ENCODE assay signal across 8 mouse cellular contexts in the genomic region with DNA sequence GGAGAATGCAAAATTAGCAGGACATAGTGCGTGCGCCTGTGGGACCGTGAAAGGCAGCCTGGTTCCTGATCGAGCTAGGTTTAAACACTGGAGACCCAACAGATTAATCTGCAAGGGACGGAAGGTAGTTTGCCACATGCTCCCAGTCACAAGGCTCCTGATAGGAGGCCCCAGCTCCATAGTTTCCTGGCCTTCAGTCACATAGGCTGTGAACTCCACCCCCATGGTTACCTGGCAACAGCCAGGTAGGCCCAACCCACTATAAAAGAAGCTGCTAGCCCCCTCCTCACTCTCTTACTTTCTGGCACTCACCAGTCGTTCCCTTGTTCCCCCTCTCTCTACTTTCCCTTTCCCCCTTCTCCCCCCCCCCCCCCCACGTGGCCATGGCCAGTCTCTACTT. TPM values are rescaled to one million over a fixed set of nuclear protein-coding genes. Genes with fewer than 3 reads are reported as not detected.
DNase-seq lines count a peak whose midpoint lies in the region; ATAC-seq and TF ChIP-seq lines count a peak whose summit lies in the region.

No protein-coding gene starts in this region.

- TF ChIP-seq CTCF in olfactory bulb, adult 2 months (IDR thresholded peaks at IDR 0.05; ENCODE audit: insufficient read depth, low read depth, low read length) = no peak

- TF ChIP-seq POLR2A in olfactory bulb, adult 2 months (IDR thresholded peaks at IDR 0.05; ENCODE audit: insufficient read depth, low read depth, low read length) = no peak

- peaks cover 9% of the 10 kb centered on the region for H3K4me1 ChIP-seq in heart, embryonic 13.5 days
- peaks cover 12% of the 10 kb centered on the region for H3K4me1 ChIP-seq in limb, embryonic 12.5 days (replicated peaks)
- peaks cover 8% of the 10 kb centered on the region for H3K4me1 ChIP-seq in olfactory bulb, adult 2 months (ENCODE audit: control insufficient read depth, insufficient read depth, low read length)

- peak overlapping the region; percentile 86 for H3K4me2 ChIP-seq in heart, embryonic 13.5 days
- H3K4me2 ChIP-seq in limb, embryonic 12.5 days = peak overlapping the region; percentile 67

- H3K36me3 ChIP-seq in heart, embryonic 13.5 days = no peaks in the 10 kb centered on the region
- no peaks in the 10 kb centered on the region for H3K36me3 ChIP-seq in limb, embryonic 12.5 days

- peak; percentile 28 for DNase-seq in cerebellum, adult 11-12 months
- DNase-seq in cerebellum, adult 11 months = no peak
- peak; percentile 12 for DNase-seq in brain, adult 2 months (ENCODE audit: low read depth, low spot score)
- DNase-seq in right cerebral cortex, adult 18-20 months = no peak
- no peak for DNase-seq in adipocyte (ENCODE audit: low spot score)

- no peaks in the 10 kb centered on the region for H3K27me3 ChIP-seq in heart, embryonic 13.5 days (replicated peaks)
- no peaks in the 10 kb centered on the region for H3K27me3 ChIP-seq in limb, embryonic 12.5 days

- 22% methylated on average over 7 of the region's 7 CpGs for WGBS in heart, embryonic 13.5 days
- 39% methylated on average over 7 of the region's 7 CpGs for WGBS in limb, embryonic 12.5 days
- WGBS in olfactory bulb, adult 2 months = 55% methylated on average over 6 of the region's 7 CpGs

- H3K27ac ChIP-seq in heart, embryonic 13.5 days (replicated peaks) = peak overlapping the region; percentile 43
- H3K27ac ChIP-seq in limb, embryonic 12.5 days = peak overlapping the region; percentile 62; the same call in 1 of the 2 replicates
- no peak overlapping the region for H3K27ac ChIP-seq in olfactory bulb, adult 2 months (ENCODE audit: insufficient read depth, low read depth, low read length)

- peak overlapping the region; percentile 57 for H3K4me3 ChIP-seq in heart, embryonic 13.5 days
- peak overlapping the region; percentile 42 for H3K4me3 ChIP-seq in limb, embryonic 12.5 days (replicated peaks)
- peak overlapping the region; percentile 69; the same call in 1 of the 2 replicates for H3K4me3 ChIP-seq in olfactory bulb, adult 2 months (ENCODE audit: insufficient read depth, low read depth, low read length)

- no peaks in the 10 kb centered on the region for H3K9me3 ChIP-seq in heart, embryonic 13.5 days
- no peaks in the 10 kb centered on the region for H3K9me3 ChIP-seq in limb, embryonic 12.5 days

- H3K9ac ChIP-seq in heart, embryonic 13.5 days = peak overlapping the region; percentile 79
- no peak overlapping the region for H3K9ac ChIP-seq in limb, embryonic 12.5 days (replicated peaks)

- ATAC-seq in heart, embryonic 13.5 days (ENCODE audit: extremely low read depth, insufficient number of reproducible peaks, low FRiP score, low TSS enrichment) = no peak
- peak; percentile 50 for ATAC-seq in limb, embryonic 12.5 days (ENCODE audit: insufficient number of reproducible peaks, insufficient read depth, low FRiP score, low TSS enrichment, low read depth)

RNA-seq across cellular contexts. Expression of gene Asf1a, which starts 16.4 kb away (rescaled TPM):
- 61.9 and 69.5 TPM in 2 replicates for polyA plus RNA-seq in heart, embryonic 13.5 days (2015; fragmentation: Nextera tagmentation; extraction: Ambion mirVana)
- 170 and 172 TPM in 2 replicates for polyA plus RNA-seq in limb, embryonic 12.5 days (2016; fragmentation: Nextera tagmentation; extraction: Ambion mirVana)
- polyA plus RNA-seq in olfactory bulb, adult 2 months (2012; ENCODE audit: insufficient read depth, insufficient read length, low replicate concordance, missing spikeins) = not detected in 2 replicates

RNA-seq across cellular contexts. Expression of gene Mcm9, which starts 50.1 kb away (rescaled TPM):
- 8.6 and 10.4 TPM in 2 replicates for polyA plus RNA-seq in heart, embryonic 13.5 days (2015; fragmentation: Nextera tagmentation; extraction: Ambion mirVana)
- 14.5 and 15.4 TPM in 2 replicates for polyA plus RNA-seq in limb, embryonic 12.5 days (2016; fragmentation: Nextera tagmentation; extraction: Ambion mirVana)
- polyA plus RNA-seq in olfactory bulb, adult 2 months (2012; ENCODE audit: insufficient read depth, insufficient read length, low replicate concordance, missing spikeins) = not detected in 2 replicates

Comparison
In these comparisons a context has a peak if more than half of its experiments do, and no peak if none do; other contexts are left out.
1. DNase-seq: peak in cerebellum, adult 11-12 months (single experiment) and brain, adult 2 months (single experiment); none in cerebellum, adult 11 months (single experiment), right cerebral cortex, adult 18-20 months (single experiment) and adipocyte (single experiment).
2. Peak in every context shown above with its lines, with median percentiles within 50 percentile points of each other: H3K4me3 ChIP-seq.